Mouse (Mus musculus) kidney, embryonic 14.5 days (tissue): ENCODE measurements at regions not wholly inside any gene's neighbourhood (a gene's known extent, or its start where the extent isn't known, plus 50 kb on each side); places are given as distances from the start of the nearest gene placed in this dataset.
A peak's percentile ranks its signal among the peaks of the same experiment; 100 is the strongest.

Source experiments
- ATAC-seq: fragments of 200-750 bp; cut with Nextera tagmentation; 2 replicates; pipeline ENCODE4 v1.8.0; 2017; ENCODE audit warnings: moderate number of reproducible peaks, mild to moderate bottlenecking, moderate TSS enrichment, moderate library complexity; ENCODE audit not compliant: low FRiP score, low TSS enrichment
- H3K27ac ChIP-seq: fragments of 300-500 bp; sonication (generic); 2 replicates; pipeline ENCODE4 v1.5.1; 2014; ENCODE audit warnings: low read depth, mild to moderate bottlenecking, low read length, moderate library complexity, mixed read lengths
- H3K27me3 ChIP-seq: fragments of 300-500 bp; sonication (generic); 2 replicates; pipeline ENCODE4 v1.6.1; 2014; ENCODE audit warnings: mild to moderate bottlenecking, low read length; ENCODE audit not compliant: control insufficient read depth, insufficient read depth
- H3K36me3 ChIP-seq: fragments of 300-500 bp; sonication (generic); 2 replicates; pipeline ENCODE4 v1.6.1; 2014; ENCODE audit warnings: low read length, mixed read lengths; ENCODE audit not compliant: control insufficient read depth, insufficient read depth
- H3K4me1 ChIP-seq: fragments of 300-500 bp; sonication (generic); 2 replicates; pipeline ENCODE4 v1.6.1; 2014; ENCODE audit warnings: low read length, mixed read lengths; ENCODE audit not compliant: control insufficient read depth, insufficient read depth
- H3K4me2 ChIP-seq: fragments of 300-500 bp; sonication (generic); replicated peaks from 2 replicates; pipeline ENCODE4 v1.6.1; 2014; ENCODE audit warnings: low read depth, mild to moderate bottlenecking, low read length
- H3K4me3 ChIP-seq: fragments of 300-500 bp; sonication (generic); 2 replicates; pipeline ENCODE4 v1.5.1; 2014; ENCODE audit warnings: mild to moderate bottlenecking, low read length
- H3K9ac ChIP-seq: fragments of 300-500 bp; sonication (generic); 2 replicates; pipeline ENCODE4 v1.6.1; 2014; ENCODE audit warnings: low read depth, mild to moderate bottlenecking, low read length, moderate library complexity
- H3K9me3 ChIP-seq: fragments of 300-500 bp; sonication (generic); 2 replicates; pipeline ENCODE4 v1.6.1; 2016; ENCODE audit warnings: low read length; ENCODE audit not compliant: control insufficient read depth
- WGBS: fragments of 180-500 bp; shearing (Covaris S2); extraction: QIAGEN DNeasy Blood & Tissue Kit; methylation state at CpG from one replicate; pipeline ENCODE4 v1.1.7; 2014; 5-methylcytosine and 5-hydroxymethylcytosine counted together

DNA sequence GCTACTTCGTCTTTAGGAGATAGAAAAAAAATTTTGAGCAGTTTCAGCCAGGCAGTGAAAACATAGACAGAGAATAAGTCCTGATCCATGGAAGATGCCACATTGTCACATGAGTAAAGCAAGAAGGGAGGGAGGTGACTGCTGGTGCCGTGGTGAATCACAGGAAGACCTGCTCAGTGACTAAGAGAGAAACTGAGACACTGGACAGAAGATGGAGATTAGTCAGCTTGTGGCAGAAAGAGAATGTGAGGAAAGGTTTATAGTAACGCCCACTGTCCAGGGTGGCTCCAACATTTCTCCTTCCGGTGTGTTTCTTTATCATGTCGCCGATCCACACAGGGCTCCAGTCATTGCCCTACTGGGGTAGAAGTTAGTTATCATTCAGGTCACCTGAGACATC is 339.6 kb downstream of the Foxa2 start:
- no peaks in the 10 kb centered on the region for H3K9me3 ChIP-seq
- H3K27ac ChIP-seq: no peak overlapping the region
- no peak overlapping the region for H3K4me3 ChIP-seq
- no peaks in the 10 kb centered on the region for H3K4me1 ChIP-seq
- H3K9ac ChIP-seq: no peak overlapping the region
- H3K27me3 ChIP-seq: no peaks in the 10 kb centered on the region
- ATAC-seq: no peak
- H3K4me2 ChIP-seq: no peak overlapping the region
- no peaks in the 10 kb centered on the region for H3K36me3 ChIP-seq
- 83% methylated on average over 6 of the region's 6 CpGs for WGBS

DNA sequence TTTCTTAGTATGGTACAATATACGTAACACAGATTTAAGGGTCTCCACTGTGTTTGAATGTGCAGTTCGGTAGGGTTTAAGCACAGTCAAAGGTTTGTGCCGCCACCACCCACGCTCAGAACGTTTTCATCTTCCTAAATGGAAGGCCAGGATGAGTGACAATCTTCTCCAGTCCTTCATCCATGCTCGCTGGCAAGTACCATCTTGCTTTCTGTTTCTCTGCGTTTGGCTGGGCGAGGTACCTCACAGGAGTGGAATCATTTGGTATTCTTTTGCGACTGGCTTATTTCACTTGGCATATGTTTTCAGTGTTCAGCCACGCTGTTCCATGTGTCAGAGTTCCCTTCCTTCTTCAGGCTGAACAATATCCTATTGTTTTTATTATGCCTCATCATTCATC is 342.3 kb downstream of the Pax1 start:
- H3K4me2 ChIP-seq: no peak overlapping the region
- no peak overlapping the region for H3K4me3 ChIP-seq
- H3K4me1 ChIP-seq: no peaks in the 10 kb centered on the region
- no peak overlapping the region for H3K9ac ChIP-seq
- no peak for ATAC-seq
- no peak overlapping the region for H3K27ac ChIP-seq
- 82% methylated on average over 10 of the region's 10 CpGs for WGBS
- H3K36me3 ChIP-seq: no peaks in the 10 kb centered on the region
- H3K27me3 ChIP-seq: no peaks in the 10 kb centered on the region
- no peaks in the 10 kb centered on the region for H3K9me3 ChIP-seq

DNA sequence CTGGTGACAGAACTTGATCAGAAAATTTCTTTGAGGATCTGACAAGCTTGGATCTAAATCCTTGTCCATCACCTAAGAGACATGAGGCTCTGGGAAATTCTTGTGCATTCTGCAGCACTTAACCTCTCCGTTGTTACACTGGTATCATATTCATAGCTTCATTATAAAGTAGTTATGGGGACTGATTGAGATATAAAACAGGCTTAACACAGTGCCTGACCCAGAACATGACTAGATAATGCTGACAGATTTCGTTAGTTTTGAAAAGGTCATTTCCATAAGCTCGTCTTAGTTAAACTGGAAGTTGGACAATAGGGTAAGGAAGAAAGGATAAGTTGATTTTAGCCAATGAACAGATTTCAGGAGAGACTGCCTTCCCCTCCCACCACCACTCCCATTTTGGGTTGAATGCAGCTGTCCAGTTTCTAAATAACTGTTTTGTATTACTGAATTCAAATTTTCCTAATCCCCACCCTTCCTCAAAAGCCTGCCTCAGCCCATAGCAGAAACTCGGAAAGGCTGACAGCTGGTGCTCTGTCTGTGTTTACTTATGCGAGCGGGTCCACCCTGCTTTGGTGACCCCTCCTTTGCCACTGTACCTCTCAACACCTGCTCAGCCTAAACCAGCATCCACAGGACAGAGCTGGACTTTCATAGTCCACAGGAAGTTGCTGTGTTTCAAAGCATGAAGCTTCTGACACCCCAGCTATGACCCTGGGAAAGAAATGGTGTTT is 340.8 kb downstream of the Pax1 start:
- ATAC-seq: no peak
- 65% methylated on average over 6 of the region's 6 CpGs for WGBS

DNA sequence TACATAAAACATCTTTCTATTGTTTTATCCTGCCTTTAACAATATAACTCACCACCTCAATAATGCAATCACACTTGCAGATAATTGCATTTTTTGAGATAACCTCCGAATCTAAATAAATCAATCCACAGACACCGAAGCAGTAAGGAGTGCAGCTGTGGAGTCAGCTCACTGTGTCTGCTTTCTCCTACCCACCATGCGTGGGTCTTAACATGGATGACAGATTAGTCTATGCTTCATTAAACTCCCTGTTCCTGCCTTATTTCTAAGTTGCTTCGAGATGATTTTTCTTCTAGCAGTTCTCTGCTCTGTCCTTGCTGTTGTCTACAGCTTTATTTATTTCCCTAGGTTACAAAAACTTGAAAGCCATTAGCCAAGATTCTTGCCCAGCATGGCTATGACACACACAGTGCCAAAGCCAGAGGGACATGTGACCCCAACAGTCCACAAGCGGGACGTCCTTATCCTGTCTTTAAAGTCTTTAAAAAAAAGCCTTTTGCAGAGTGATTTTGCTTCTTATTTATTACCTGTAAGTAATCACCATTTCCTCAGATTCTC is 337.9 kb downstream of the Pax1 start:
- no peak overlapping the region for H3K9ac ChIP-seq
- peak; percentile 77; the same call in 1 of the 2 replicates for ATAC-seq
- H3K27ac ChIP-seq: no peak overlapping the region
- no peaks in the 10 kb centered on the region for H3K9me3 ChIP-seq
- H3K4me3 ChIP-seq: no peak overlapping the region
- H3K4me1 ChIP-seq: no peaks in the 10 kb centered on the region
- H3K4me2 ChIP-seq: no peak overlapping the region
- no peaks in the 10 kb centered on the region for H3K27me3 ChIP-seq
- 29% methylated on average over 6 of the region's 6 CpGs for WGBS
- H3K36me3 ChIP-seq: no peaks in the 10 kb centered on the region

More for the DNA sequence above, 340.8 kb downstream of the Pax1 start:
- no peak overlapping the region for H3K4me2 ChIP-seq
- no peaks in the 10 kb centered on the region for H3K36me3 ChIP-seq
- H3K4me3 ChIP-seq: no peak overlapping the region
- H3K9ac ChIP-seq: no peak overlapping the region
- no peaks in the 10 kb centered on the region for H3K4me1 ChIP-seq
- H3K9me3 ChIP-seq: no peaks in the 10 kb centered on the region
- no peak overlapping the region for H3K27ac ChIP-seq
- H3K27me3 ChIP-seq: no peaks in the 10 kb centered on the region

DNA sequence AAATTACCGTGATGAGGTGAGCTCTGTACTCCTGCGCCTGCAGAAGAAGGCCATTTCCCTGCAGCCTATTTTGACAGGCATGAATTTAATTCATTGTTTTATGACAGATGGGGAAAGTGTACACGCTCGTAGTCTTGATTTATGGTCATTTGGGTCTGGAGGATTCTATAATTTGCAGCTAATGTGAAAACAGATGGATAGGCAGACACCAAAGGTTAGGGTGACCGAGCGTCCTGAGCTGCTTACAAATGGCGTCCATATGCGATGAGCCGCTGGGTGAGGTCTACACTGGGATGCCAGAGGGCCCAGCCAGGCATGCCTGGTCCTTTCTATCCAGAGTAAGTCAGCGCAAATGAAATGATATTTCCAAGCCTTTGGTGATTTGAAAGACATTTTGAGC is 330.2 kb downstream of the Pax1 start:
- Histone ChIP-seq H3K4me1 (no peaks in the 10 kb centered on the region), H3K4me2 (no peak overlapping the region), H3K27me3 (no peaks in the 10 kb centered on the region), H3K27ac (no peak overlapping the region), H3K36me3 (no peaks in the 10 kb centered on the region), H3K4me3 (no peak overlapping the region), H3K9ac (no peak overlapping the region), H3K9me3 (no peaks in the 10 kb centered on the region)
- 52% methylated on average over 10 of the region's 10 CpGs for WGBS
- no peak for ATAC-seq

DNA sequence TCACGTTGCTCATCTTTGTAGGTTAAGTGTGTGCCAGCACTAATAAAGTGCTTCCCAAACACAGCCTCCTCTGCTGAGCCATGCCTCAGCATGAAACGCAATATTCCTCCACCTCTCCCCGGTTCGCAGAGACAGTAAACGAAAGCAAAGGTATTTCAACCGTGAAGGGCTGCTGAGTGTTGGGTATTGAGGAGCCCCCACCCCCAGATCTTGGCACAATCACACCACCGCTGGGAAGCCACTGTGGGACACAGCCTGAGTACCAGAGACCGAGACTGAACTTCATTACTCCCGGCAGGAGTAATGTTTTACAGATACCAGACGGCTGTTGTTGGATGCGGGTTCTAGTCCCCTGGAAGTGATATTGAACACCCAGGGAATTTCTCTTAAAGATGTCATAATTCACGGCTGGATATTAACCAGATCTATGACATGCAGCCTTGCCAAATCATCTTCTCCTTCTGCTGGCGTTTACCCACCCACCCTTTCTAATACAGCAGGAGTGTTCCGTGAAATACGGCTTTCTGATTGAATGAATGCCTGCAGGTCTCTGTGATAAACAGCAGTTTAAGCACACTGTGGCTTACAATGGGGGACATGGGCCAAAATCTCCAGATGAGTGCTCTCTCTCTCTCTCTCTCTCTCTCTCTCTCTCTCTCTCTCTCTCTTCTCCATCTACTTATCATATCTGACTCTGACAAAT is 328.9 kb downstream of the Pax1 start:
- H3K27ac ChIP-seq: no peak overlapping the region
- no peak for ATAC-seq
- no peak overlapping the region for H3K9ac ChIP-seq
- H3K4me3 ChIP-seq: no peak overlapping the region
- H3K4me1 ChIP-seq: no peaks in the 10 kb centered on the region
- WGBS: 52% methylated on average over 15 of the region's 15 CpGs
- no peak overlapping the region for H3K4me2 ChIP-seq
- H3K36me3 ChIP-seq: no peaks in the 10 kb centered on the region
- no peaks in the 10 kb centered on the region for H3K27me3 ChIP-seq
- H3K9me3 ChIP-seq: no peaks in the 10 kb centered on the region

DNA sequence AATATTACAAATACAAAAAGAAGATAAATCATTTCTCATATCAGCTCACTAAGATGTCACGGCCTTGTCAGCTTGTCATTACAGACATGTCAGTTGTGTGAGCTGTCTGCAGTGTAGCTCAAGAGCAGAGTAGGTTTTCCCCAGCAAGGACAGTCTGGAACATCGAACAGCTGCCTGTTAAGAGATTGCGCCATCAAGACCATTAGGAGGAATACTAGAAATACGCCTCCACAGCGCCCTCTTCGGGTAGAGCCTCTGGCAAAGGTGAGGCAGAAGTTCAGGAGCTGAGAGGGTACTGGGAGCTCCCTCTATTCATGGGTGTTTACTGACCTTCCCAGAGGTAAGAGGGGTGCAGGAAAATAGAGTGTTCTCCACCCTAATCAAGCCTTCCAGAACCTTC is 327.0 kb downstream of the Pax1 start:
- ATAC-seq: peak; percentile 35; the same call in 1 of the 2 replicates
- H3K27ac ChIP-seq: no peak overlapping the region
- H3K4me3 ChIP-seq: no peak overlapping the region
- no peak overlapping the region for H3K9ac ChIP-seq
- no peak overlapping the region for H3K4me2 ChIP-seq
- 21% methylated on average over 6 of the region's 6 CpGs for WGBS
- no peaks in the 10 kb centered on the region for H3K9me3 ChIP-seq
- H3K36me3 ChIP-seq: no peaks in the 10 kb centered on the region
- H3K4me1 ChIP-seq: no peaks in the 10 kb centered on the region
- H3K27me3 ChIP-seq: no peaks in the 10 kb centered on the region

DNA sequence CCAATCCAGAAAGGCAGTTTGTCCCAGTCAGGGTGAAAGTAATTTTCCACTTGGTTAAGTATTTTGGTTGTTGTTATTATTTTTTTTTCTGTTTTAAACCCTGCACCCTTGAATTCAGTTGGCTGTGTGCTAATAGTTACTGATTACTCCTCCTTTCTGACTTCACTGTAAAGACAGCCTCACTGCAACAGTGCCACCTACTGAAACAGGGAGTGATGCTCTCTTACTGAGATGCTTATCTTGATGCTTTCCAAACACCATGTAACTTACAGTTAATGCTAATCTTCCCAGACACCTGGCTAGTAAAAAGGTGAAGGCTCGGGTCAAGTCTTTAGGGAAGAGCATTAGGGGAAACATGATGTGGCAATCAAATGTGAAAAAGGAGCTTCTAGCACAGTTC is 294.9 kb downstream of the Pax1 start:
- no peak overlapping the region for H3K9ac ChIP-seq
- no peaks in the 10 kb centered on the region for H3K4me1 ChIP-seq
- H3K9me3 ChIP-seq: no peaks in the 10 kb centered on the region
- WGBS: 14% methylated on average over 1 of the region's 1 CpGs
- ATAC-seq: no peak; the same call in 1 of the 2 replicates
- no peak overlapping the region for H3K4me3 ChIP-seq
- no peak overlapping the region for H3K27ac ChIP-seq
- H3K4me2 ChIP-seq: no peak overlapping the region
- no peaks in the 10 kb centered on the region for H3K27me3 ChIP-seq
- no peaks in the 10 kb centered on the region for H3K36me3 ChIP-seq

DNA sequence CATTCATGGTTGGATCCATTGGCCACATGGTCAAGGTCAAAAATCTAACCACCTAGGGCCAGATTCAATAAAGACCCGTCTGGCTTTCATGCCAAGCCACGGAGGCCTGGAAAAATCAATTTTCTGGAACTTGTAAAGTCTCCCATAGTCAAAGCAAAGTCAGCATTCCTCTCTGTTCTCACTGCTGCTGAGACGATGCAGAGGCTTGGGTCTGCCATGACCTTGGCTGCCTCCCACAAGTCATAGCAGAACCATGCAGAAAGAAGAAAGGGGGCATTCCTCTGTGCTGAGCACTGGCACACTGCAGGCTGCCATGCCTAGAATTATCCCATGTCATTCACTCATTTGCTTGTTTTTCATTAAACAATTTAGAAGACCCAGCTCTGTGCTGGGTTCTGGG is 288.5 kb downstream of the Pax1 start:
- no peak overlapping the region for H3K4me2 ChIP-seq
- no peak overlapping the region for H3K27ac ChIP-seq
- no peaks in the 10 kb centered on the region for H3K27me3 ChIP-seq
- H3K9ac ChIP-seq: no peak overlapping the region
- no peak for ATAC-seq
- no peaks in the 10 kb centered on the region for H3K36me3 ChIP-seq
- no peaks in the 10 kb centered on the region for H3K4me1 ChIP-seq
- WGBS: 82% methylated on average over 3 of the region's 3 CpGs
- no peak overlapping the region for H3K4me3 ChIP-seq
- H3K9me3 ChIP-seq: no peaks in the 10 kb centered on the region
